Comparison of ENCODE assay signal across 8 mouse cellular contexts in the genomic region with DNA sequence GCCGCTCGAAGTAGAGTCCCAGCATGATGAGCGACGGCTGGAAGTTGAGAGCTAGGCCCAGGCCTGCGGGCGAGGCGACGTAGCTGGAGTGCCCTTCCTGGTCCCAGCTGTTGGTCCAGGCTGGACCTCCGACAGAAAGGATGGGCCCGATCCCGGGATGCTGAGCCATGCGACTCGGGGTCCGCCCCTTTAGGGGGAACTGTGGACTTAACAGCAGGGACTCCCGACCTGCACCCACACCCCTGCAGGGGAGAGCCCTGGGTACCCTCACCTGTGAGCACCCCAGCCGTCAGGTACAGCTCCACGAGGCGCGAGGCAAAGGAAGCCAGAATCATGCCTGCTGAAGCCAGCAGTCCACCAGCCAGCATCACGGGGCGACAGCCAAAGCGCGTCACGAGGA. TPM values are rescaled to one million over a fixed set of nuclear protein-coding genes. Genes with fewer than 3 reads are reported as not detected.
A peak's percentile ranks its signal among the peaks of the same experiment; 100 is the strongest.
DNase-seq lines count a peak whose midpoint lies in the region; ATAC-seq lines count a peak whose summit lies in the region.

No protein-coding gene starts in this region.

- H3K4me2 ChIP-seq in heart, embryonic 12.5 days, result peak overlapping the region; percentile 83
- H3K4me2 ChIP-seq in hindbrain, embryonic 13.5 days, result peak overlapping the region; percentile 68
- peak overlapping the region; percentile 56 for H3K4me2 ChIP-seq in midbrain, embryonic 11.5 days

- 0 out of 2 replicates have a peak, but pooled peaks have one; percentile 26 for ATAC-seq in heart, embryonic 12.5 days (ENCODE audit: insufficient number of reproducible peaks, low FRiP score)
- ATAC-seq in hindbrain, embryonic 13.5 days (ENCODE audit: low FRiP score), result no peak
- no peak for ATAC-seq in midbrain, embryonic 11.5 days (ENCODE audit: low FRiP score)

- peak overlapping the region; percentile 48 for H3K4me3 ChIP-seq in heart, embryonic 12.5 days
- H3K4me3 ChIP-seq in hindbrain, embryonic 13.5 days, result peak overlapping the region; percentile 41
- H3K4me3 ChIP-seq in midbrain, embryonic 11.5 days (ENCODE audit: low read depth, low read length), result peak overlapping the region; percentile 29

- WGBS in heart, embryonic 12.5 days, result 29% methylated on average over 24 of the region's 24 CpGs
- WGBS in hindbrain, embryonic 13.5 days, result 29% methylated on average over 24 of the region's 24 CpGs
- 32% methylated on average over 24 of the region's 24 CpGs for WGBS in midbrain, embryonic 11.5 days

- no peak for DNase-seq in heart, adult 11 months
- DNase-seq in ZHBTc4 (ENCODE audit: low read depth, low spot score), result peak; percentile 23
- no peak for DNase-seq in midbrain, embryonic 11.5 days (ENCODE audit: low spot score, missing footprints)
- no peak for DNase-seq in spleen, postnatal 36 days (ENCODE audit: low spot score in 2 of 2)
- no peak for DNase-seq in kidney, adult 11 months
- DNase-seq in left cerebral cortex, adult 9 months (ENCODE audit: low spot score in 2 of 2), result no peak

- H3K27me3 ChIP-seq in heart, embryonic 12.5 days (replicated peaks), result peaks cover 49% of the 10 kb centered on the region
- peaks cover 56% of the 10 kb centered on the region for H3K27me3 ChIP-seq in hindbrain, embryonic 13.5 days
- peaks cover 34% of the 10 kb centered on the region for H3K27me3 ChIP-seq in midbrain, embryonic 11.5 days (ENCODE audit: control insufficient read depth, insufficient read depth, low read length)

- peaks cover 12% of the 10 kb centered on the region for H3K36me3 ChIP-seq in heart, embryonic 12.5 days
- peaks cover 25% of the 10 kb centered on the region for H3K36me3 ChIP-seq in hindbrain, embryonic 13.5 days
- H3K36me3 ChIP-seq in midbrain, embryonic 11.5 days (ENCODE audit: control insufficient read depth, insufficient read depth, low read length), result peaks cover 4% of the 10 kb centered on the region; the same call in 1 of the 2 replicates

- no peak overlapping the region for H3K27ac ChIP-seq in heart, embryonic 12.5 days (ENCODE audit: poor library complexity, severe bottlenecking)
- H3K27ac ChIP-seq in hindbrain, embryonic 13.5 days, result no peak overlapping the region
- H3K27ac ChIP-seq in midbrain, embryonic 11.5 days (ENCODE audit: low read depth, low read length), result no peak overlapping the region

- peaks cover 15% of the 10 kb centered on the region for H3K4me1 ChIP-seq in heart, embryonic 12.5 days (replicated peaks)
- peaks cover 14% of the 10 kb centered on the region for H3K4me1 ChIP-seq in hindbrain, embryonic 13.5 days (replicated peaks)
- peaks cover 8% of the 10 kb centered on the region for H3K4me1 ChIP-seq in midbrain, embryonic 11.5 days (ENCODE audit: control insufficient read depth, insufficient read depth, low read length)

- H3K9me3 ChIP-seq in heart, embryonic 12.5 days (replicated peaks), result no peaks in the 10 kb centered on the region
- no peaks in the 10 kb centered on the region for H3K9me3 ChIP-seq in hindbrain, embryonic 13.5 days
- no peaks in the 10 kb centered on the region for H3K9me3 ChIP-seq in midbrain, embryonic 11.5 days (ENCODE audit: control insufficient read depth, low read length)

- peak overlapping the region; percentile 76 for H3K9ac ChIP-seq in heart, embryonic 12.5 days
- H3K9ac ChIP-seq in hindbrain, embryonic 13.5 days, result peak overlapping the region; percentile 73
- H3K9ac ChIP-seq in midbrain, embryonic 11.5 days (ENCODE audit: low read length), result peak overlapping the region; percentile 54

RNA-seq across cellular contexts. Expression of gene Slc16a8, which starts 2.0 kb away (rescaled TPM):
- 0.36 and 0.65 TPM in 2 replicates for polyA plus RNA-seq in heart, embryonic 12.5 days (2016; fragmentation: Nextera tagmentation; extraction: Ambion mirVana)
- 0.54 and 0.86 TPM in 2 replicates for polyA plus RNA-seq in hindbrain, embryonic 13.5 days (2015; fragmentation: Nextera tagmentation; extraction: Ambion mirVana)
- polyA plus RNA-seq in midbrain, embryonic 11.5 days (2014; fragmentation: Nextera tagmentation; extraction: Ambion mirVana), result 0.14 and 0.15 TPM in 2 replicates

RNA-seq across cellular contexts. Expression of gene Gm49486, which starts 23.4 kb away (rescaled TPM):
- polyA plus RNA-seq in heart, embryonic 12.5 days (2016; fragmentation: Nextera tagmentation; extraction: Ambion mirVana), result 0.49 and 1.0 TPM in 2 replicates
- 1.6 and 2.0 TPM in 2 replicates for polyA plus RNA-seq in hindbrain, embryonic 13.5 days (2015; fragmentation: Nextera tagmentation; extraction: Ambion mirVana)
- 0.12 and 0.57 TPM in 2 replicates for polyA plus RNA-seq in midbrain, embryonic 11.5 days (2014; fragmentation: Nextera tagmentation; extraction: Ambion mirVana)

RNA-seq across cellular contexts. Expression of gene Pick1, which starts 23.6 kb away (rescaled TPM):
- polyA plus RNA-seq in heart, embryonic 12.5 days (2016; fragmentation: Nextera tagmentation; extraction: Ambion mirVana), result 33.8 and 37.6 TPM in 2 replicates
- polyA plus RNA-seq in hindbrain, embryonic 13.5 days (2015; fragmentation: Nextera tagmentation; extraction: Ambion mirVana), result 83.8 and 90.6 TPM in 2 replicates
- polyA plus RNA-seq in midbrain, embryonic 11.5 days (2014; fragmentation: Nextera tagmentation; extraction: Ambion mirVana), result 18.7 and 21.1 TPM in 2 replicates

RNA-seq across cellular contexts. Expression of gene Baiap2l2, which starts 32.8 kb away (rescaled TPM):
- polyA plus RNA-seq in heart, embryonic 12.5 days (2016; fragmentation: Nextera tagmentation; extraction: Ambion mirVana), result 9.3 and 11.9 TPM in 2 replicates
- 1.7 and 2.8 TPM in 2 replicates for polyA plus RNA-seq in hindbrain, embryonic 13.5 days (2015; fragmentation: Nextera tagmentation; extraction: Ambion mirVana)
- 0.27 and 1.5 TPM in 2 replicates for polyA plus RNA-seq in midbrain, embryonic 11.5 days (2014; fragmentation: Nextera tagmentation; extraction: Ambion mirVana)
